Mouse (Mus musculus): Measurements from ENCODE around the gene Pik3cg. TPM values are rescaled to one million over a fixed set of nuclear protein-coding genes. Genes with fewer than 3 reads are reported as not detected.

The Pik3cg gene
- polyA plus RNA-seq (2012; rRNA removed) = 1.1 and 1.3 TPM in 2 replicates

GRCm38 (mm10) chr12:32207948-32208891 lies at the start of gene Pik3cg:
Pik3cg (minus strand) TSS chr12:32208659.

Other genes starting within 250 kb of the Pik3cg start
- gene Prkar2b, start 147.4 kb downstream of the Pik3cg start, polyA plus RNA-seq (2012; rRNA removed) = 64.3 and 66.4 TPM in 2 replicates
- 12.0 and 12.2 TPM in 2 replicates for gene Ccdc71l, start 170.0 kb upstream of the Pik3cg start, polyA plus RNA-seq (2012; rRNA removed)